8 mouse cellular contexts compared by ENCODE assay signal in the genomic region with DNA sequence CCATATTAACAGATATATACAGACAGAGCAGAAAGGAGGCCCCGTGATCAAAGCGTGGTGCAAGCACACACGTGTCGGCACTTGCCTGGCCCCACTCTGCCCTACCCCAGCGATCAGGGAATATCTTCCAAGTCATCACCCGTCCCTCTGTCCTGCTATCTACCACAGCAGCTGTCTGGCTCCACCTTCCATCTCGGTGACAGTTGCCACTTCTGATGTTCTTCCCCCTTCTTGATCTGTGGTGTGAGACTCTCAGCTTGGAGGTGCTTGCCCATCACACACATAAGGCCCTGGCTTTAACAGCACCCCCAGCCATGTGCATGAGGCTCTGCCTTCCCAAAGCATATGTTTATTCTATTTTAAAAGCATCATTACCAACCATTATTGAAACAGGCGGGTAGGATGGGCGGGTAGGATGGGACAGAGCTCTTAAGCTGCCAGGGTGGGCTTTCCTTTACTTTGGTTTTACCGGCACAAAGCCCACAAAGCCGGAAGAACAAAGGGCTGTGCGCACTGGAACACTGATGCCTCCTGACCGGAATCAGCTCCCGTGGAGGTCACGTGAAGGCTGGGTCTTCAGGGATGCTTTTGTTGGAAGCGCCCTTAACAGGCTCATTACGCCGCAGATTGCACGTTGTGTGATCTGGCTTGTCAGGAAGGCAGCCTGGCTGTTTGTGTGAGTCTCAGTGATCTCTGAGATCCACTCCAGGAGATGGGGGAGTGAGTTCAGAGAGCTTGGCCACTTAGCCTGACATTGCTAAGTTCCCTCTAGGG. TPM values are rescaled to one million over a fixed set of nuclear protein-coding genes. Genes with fewer than 3 reads are reported as not detected.
DNase-seq lines count a peak whose midpoint lies in the region; ATAC-seq and TF ChIP-seq lines count a peak whose summit lies in the region.

No protein-coding gene starts in this region.

- H3K36me3 ChIP-seq in hindbrain, embryonic 14.5 days (replicated peaks; ENCODE audit: control insufficient read depth, insufficient read depth), result no peaks in the 10 kb centered on the region
- H3K36me3 ChIP-seq in midbrain, postnatal 0 days (ENCODE audit: insufficient read depth, low read length), result no peaks in the 10 kb centered on the region
- no peaks in the 10 kb centered on the region for H3K36me3 ChIP-seq in thymus, adult 2 months (ENCODE audit: control insufficient read depth, insufficient read depth, low read length)

- H3K27ac ChIP-seq in hindbrain, embryonic 14.5 days, result peak overlapping the region; percentile 67
- no peak overlapping the region; the same call in 1 of the 2 replicates for H3K27ac ChIP-seq in midbrain, postnatal 0 days (ENCODE audit: low read depth, low read length)
- H3K27ac ChIP-seq in thymus, adult 2 months (ENCODE audit: control insufficient read depth, insufficient read depth, low read length), result no peak overlapping the region

- H3K4me1 ChIP-seq in hindbrain, embryonic 14.5 days (replicated peaks; ENCODE audit: control insufficient read depth, insufficient read depth, low read length), result peaks cover 14% of the 10 kb centered on the region
- peaks cover 7% of the 10 kb centered on the region; the same call in 1 of the 2 replicates for H3K4me1 ChIP-seq in midbrain, postnatal 0 days (ENCODE audit: insufficient read depth, low read length)
- peaks cover 6% of the 10 kb centered on the region; the same call in 1 of the 2 replicates for H3K4me1 ChIP-seq in thymus, adult 2 months (replicated peaks; ENCODE audit: control insufficient read depth, insufficient read depth, low read length)

- TF ChIP-seq CTCF in midbrain, postnatal 0 days (IDR thresholded peaks at IDR 0.05), result no peak
- no peak for TF ChIP-seq CTCF in thymus, adult 2 months (IDR thresholded peaks at IDR 0.05; ENCODE audit: borderline replicate concordance, control insufficient read depth, extremely low read depth, insufficient read depth, low read length, poor library complexity)

- 22% methylated on average over 19 of the region's 19 CpGs for WGBS in hindbrain, embryonic 14.5 days
- 20% methylated on average over 19 of the region's 19 CpGs for WGBS in midbrain, postnatal 0 days
- WGBS in thymus, adult 2 months, result 65% methylated on average over 19 of the region's 19 CpGs

- no peaks in the 10 kb centered on the region for H3K9me3 ChIP-seq in hindbrain, embryonic 14.5 days (ENCODE audit: control insufficient read depth, low read length)
- no peaks in the 10 kb centered on the region for H3K9me3 ChIP-seq in midbrain, postnatal 0 days (ENCODE audit: low read length)

- no peak for TF ChIP-seq POLR2A in thymus, adult 2 months (IDR thresholded peaks at IDR 0.05; ENCODE audit: control insufficient read depth, extremely low read depth, insufficient read depth, low read length, poor library complexity)

- peak overlapping the region; percentile 41; the same call in 1 of the 2 replicates for H3K9ac ChIP-seq in hindbrain, embryonic 14.5 days
- H3K9ac ChIP-seq in midbrain, postnatal 0 days (replicated peaks; ENCODE audit: low read length, poor library complexity, severe bottlenecking), result peak overlapping the region; percentile 0; the same call in 1 of the 2 replicates

- no peaks in the 10 kb centered on the region for H3K27me3 ChIP-seq in hindbrain, embryonic 14.5 days (ENCODE audit: control insufficient read depth, insufficient read depth, low read length)
- H3K27me3 ChIP-seq in midbrain, postnatal 0 days (ENCODE audit: insufficient read depth, low read length), result no peaks in the 10 kb centered on the region
- H3K27me3 ChIP-seq in thymus, adult 2 months (ENCODE audit: control insufficient read depth, insufficient read depth, low read length), result no peaks in the 10 kb centered on the region

- H3K4me2 ChIP-seq in hindbrain, embryonic 14.5 days (replicated peaks), result 0 out of 2 replicates have a peak overlapping the region, but pooled peaks have one; percentile 10
- H3K4me2 ChIP-seq in midbrain, postnatal 0 days (ENCODE audit: low read depth, low read length, poor library complexity, severe bottlenecking), result peak overlapping the region; percentile 30

- peak; percentile 57 for ATAC-seq in hindbrain, embryonic 14.5 days (ENCODE audit: low FRiP score)
- peak; percentile 66; the same call in 1 of the 2 replicates for ATAC-seq in midbrain, postnatal 0 days (ENCODE audit: low FRiP score)

- DNase-seq in ZHBTc4 (ENCODE audit: low read depth, low spot score), result peak; percentile 45
- DNase-seq in embryo, embryonic 10 days (ENCODE audit: low spot score), result peak; percentile 70
- peak; percentile 63 for DNase-seq in hindbrain, embryonic 14.5 days (ENCODE audit: low spot score)
- peak; percentile 58 for DNase-seq in midbrain, postnatal 0 days (ENCODE audit: low spot score)
- no peak for DNase-seq in cerebellum, postnatal 36 days
- DNase-seq in testis, postnatal 10 days (ENCODE audit: low spot score), result no peak
- DNase-seq in thymus, adult 2 months, result no peak
- no peak for DNase-seq in kidney, adult 18-20 months

- no peak overlapping the region for H3K4me3 ChIP-seq in hindbrain, embryonic 14.5 days (replicated peaks; ENCODE audit: low read length)
- H3K4me3 ChIP-seq in midbrain, postnatal 0 days (ENCODE audit: low read depth, low read length), result no peak overlapping the region
- no peak overlapping the region for H3K4me3 ChIP-seq in thymus, adult 2 months (ENCODE audit: control insufficient read depth, insufficient read depth, low read length)

RNA-seq across cellular contexts. Expression of a gene that starts 34.4 kb away (rescaled TPM):
- 5.0 and 5.4 TPM in 2 replicates for polyA plus RNA-seq in hindbrain, embryonic 14.5 days (2014; fragmentation: Nextera tagmentation; extraction: Ambion mirVana)
- total RNA-seq in midbrain, postnatal 0 days (2014; rRNA removed), result 20.5 and 22.7 TPM in 2 replicates
- polyA plus RNA-seq in midbrain, postnatal 0 days (2015; fragmentation: Nextera tagmentation; extraction: Ambion mirVana), result 2.6 and 2.8 TPM in 2 replicates
- 15.5 and 19.4 TPM in 2 replicates for polyA plus RNA-seq in thymus, adult 2 months (2012; rRNA removed)

Comparison
In these comparisons a context has a peak if more than half of its experiments do, and no peak if none do; other contexts are left out.
1. DNase-seq: peak in ZHBTc4 (single experiment), embryo, embryonic 10 days (single experiment), hindbrain, embryonic 14.5 days (single experiment) and midbrain, postnatal 0 days (single experiment); none in cerebellum, postnatal 36 days (0 of 2), testis, postnatal 10 days (single experiment), thymus, adult 2 months (single experiment) and kidney, adult 18-20 months (single experiment).